In genomic region chr6:114901321-114901824, GRCm38 (mm10) we compare ENCODE assay signal across 8 mouse cellular contexts.
A peak's percentile ranks its signal among the peaks of the same experiment; 100 is the strongest.
DNase-seq lines count a peak whose midpoint lies in the region; ATAC-seq and TF ChIP-seq lines count a peak whose summit lies in the region.

No protein-coding gene starts in this region.

- no peak overlapping the region for H3K4me3 ChIP-seq in forebrain, embryonic 12.5 days (replicated peaks)
- H3K4me3 ChIP-seq in limb, embryonic 12.5 days (replicated peaks): no peak overlapping the region
- no peak overlapping the region for H3K4me3 ChIP-seq in midbrain, embryonic 12.5 days
- H3K4me3 ChIP-seq in cerebellum, adult 2 months (replicated peaks; ENCODE audit: insufficient read depth, low read depth, low read length): no peak overlapping the region

- peak overlapping the region; percentile 42; the same call in 1 of the 2 replicates for H3K9ac ChIP-seq in forebrain, embryonic 12.5 days
- no peak overlapping the region; the same call in 1 of the 2 replicates for H3K9ac ChIP-seq in limb, embryonic 12.5 days (replicated peaks)
- 0 out of 2 replicates have a peak overlapping the region, but pooled peaks have one; percentile 24 for H3K9ac ChIP-seq in midbrain, embryonic 12.5 days (replicated peaks)

- 7% methylated on average over 12 of the region's 12 CpGs for WGBS in forebrain, embryonic 12.5 days
- WGBS in limb, embryonic 12.5 days: 2% methylated on average over 12 of the region's 12 CpGs
- WGBS in midbrain, embryonic 12.5 days: 6% methylated on average over 12 of the region's 12 CpGs
- 62% methylated on average over 12 of the region's 12 CpGs for WGBS in cerebellum, adult 2 months

- H3K9me3 ChIP-seq in forebrain, embryonic 12.5 days: no peaks in the 10 kb centered on the region
- H3K9me3 ChIP-seq in limb, embryonic 12.5 days: no peaks in the 10 kb centered on the region
- H3K9me3 ChIP-seq in midbrain, embryonic 12.5 days: no peaks in the 10 kb centered on the region

- no peak for ATAC-seq in forebrain, embryonic 12.5 days (ENCODE audit: low FRiP score)
- peak; percentile 45; the same call in 1 of the 2 replicates for ATAC-seq in limb, embryonic 12.5 days (ENCODE audit: insufficient number of reproducible peaks, insufficient read depth, low FRiP score, low TSS enrichment, low read depth)
- ATAC-seq in midbrain, embryonic 12.5 days (ENCODE audit: low FRiP score, low read depth): peak; percentile 70

- H3K36me3 ChIP-seq in forebrain, embryonic 12.5 days (replicated peaks): peaks cover 18% of the 10 kb centered on the region; the same call in 1 of the 2 replicates
- peaks cover 32% of the 10 kb centered on the region for H3K36me3 ChIP-seq in limb, embryonic 12.5 days
- peaks cover 11% of the 10 kb centered on the region for H3K36me3 ChIP-seq in midbrain, embryonic 12.5 days

- DNase-seq in testis, postnatal 14 days (ENCODE audit: low spot score): peak; percentile 61
- no peak for DNase-seq in testis, postnatal 10 days (ENCODE audit: low spot score)
- DNase-seq in cerebellum, adult 2 months: no peak
- DNase-seq in gastrocnemius, adult 8-10 months (ENCODE audit: low spot score in 2 of 2): no peak
- DNase-seq in cerebellum, postnatal 4 days (ENCODE audit: low spot score in 2 of 2): no peak

- peak overlapping the region; percentile 69 for H3K27ac ChIP-seq in forebrain, embryonic 12.5 days
- H3K27ac ChIP-seq in limb, embryonic 12.5 days: peak overlapping the region; percentile 91
- peak overlapping the region; percentile 70 for H3K27ac ChIP-seq in midbrain, embryonic 12.5 days (replicated peaks)
- no peak overlapping the region for H3K27ac ChIP-seq in cerebellum, adult 2 months (ENCODE audit: insufficient read depth, low read length)

- no peak for TF ChIP-seq POLR2A in cerebellum, adult 2 months (IDR thresholded peaks at IDR 0.05; ENCODE audit: borderline replicate concordance, insufficient read depth, low read length)

- H3K27me3 ChIP-seq in forebrain, embryonic 12.5 days: no peaks in the 10 kb centered on the region
- H3K27me3 ChIP-seq in limb, embryonic 12.5 days: no peaks in the 10 kb centered on the region
- H3K27me3 ChIP-seq in midbrain, embryonic 12.5 days: no peaks in the 10 kb centered on the region
- H3K27me3 ChIP-seq in cerebellum, adult 2 months (ENCODE audit: control insufficient read depth, insufficient read depth, low read length): no peaks in the 10 kb centered on the region

- TF ChIP-seq CTCF in cerebellum, adult 2 months (IDR thresholded peaks at IDR 0.05; ENCODE audit: borderline replicate concordance, insufficient read depth, low read depth, low read length): no peak

- H3K4me2 ChIP-seq in forebrain, embryonic 12.5 days: peak overlapping the region; percentile 47
- H3K4me2 ChIP-seq in limb, embryonic 12.5 days: peak overlapping the region; percentile 42
- H3K4me2 ChIP-seq in midbrain, embryonic 12.5 days (replicated peaks): peak overlapping the region; percentile 40

- H3K4me1 ChIP-seq in forebrain, embryonic 12.5 days: peaks cover 75% of the 10 kb centered on the region
- H3K4me1 ChIP-seq in limb, embryonic 12.5 days (replicated peaks): peaks cover 74% of the 10 kb centered on the region
- peaks cover 68% of the 10 kb centered on the region for H3K4me1 ChIP-seq in midbrain, embryonic 12.5 days
- peaks cover 7% of the 10 kb centered on the region for H3K4me1 ChIP-seq in cerebellum, adult 2 months (ENCODE audit: control insufficient read depth, insufficient read depth, low read length)
